Mouse (Mus musculus): Measurements from ENCODE around the gene Fra10ac1. TPM values are rescaled to one million over a fixed set of nuclear protein-coding genes. Genes with fewer than 3 reads are reported as not detected.

The Fra10ac1 gene
- total RNA-seq, 1 experiment from 2014 or later: 45.1 TPM

Other genes starting within 250 kb of the Fra10ac1 start
- 4.0 and 5.3 TPM in 2 replicates for gene Myof, start 180.6 kb downstream of the Fra10ac1 start, total RNA-seq (2017)
- gene Cep55, start 169.1 kb downstream of the Fra10ac1 start, total RNA-seq (2017): 42.0 and 48.3 TPM in 2 replicates
- 0.23 and 1.2 TPM in 2 replicates for gene Ffar4, start 127.1 kb downstream of the Fra10ac1 start, total RNA-seq (2017)
- not detected in 2 replicates for gene Rbp4, start 98.9 kb downstream of the Fra10ac1 start, total RNA-seq (2017)
- not detected in 2 replicates for gene Pde6c, start 91.4 kb downstream of the Fra10ac1 start, total RNA-seq (2017)
- gene Lgi1, start 40.4 kb upstream of the Fra10ac1 start, total RNA-seq (2017): not detected in 2 replicates
- 10.4 and 14.4 TPM in 2 replicates for gene Slc35g1, start 171.8 kb upstream of the Fra10ac1 start, total RNA-seq (2017)

All from common myeloid progenitor, adult 5-6 weeks (primary cell).